Mouse (Mus musculus) hindbrain, embryonic 16.5 days (tissue): Measurements from ENCODE around the gene Selenop. TPM values are rescaled to one million over a fixed set of nuclear protein-coding genes. Genes with fewer than 3 reads are reported as not detected.
"Not testable (repeated sequence)": the region's sequence is repeated elsewhere in the genome, so short reads cannot be mapped to it uniquely, and the experiment has no call there.

Source experiments
- ATAC-seq: fragments of 200-750 bp; cut with Nextera tagmentation; 2 replicates; pipeline ENCODE4 v1.8.0; 2017; ENCODE audit warnings: moderate TSS enrichment, moderate library complexity
- H3K27ac ChIP-seq: fragments of 300-500 bp; sonication (generic); 2 replicates; pipeline ENCODE4 v1.5.1; 2014; ENCODE audit warnings: low read depth, mild to moderate bottlenecking, control low read depth, low read length, moderate library complexity
- H3K27me3 ChIP-seq: fragments of 300-500 bp; sonication (generic); replicated peaks from 2 replicates; pipeline ENCODE4 v1.6.1; 2014; ENCODE audit warnings: low read length; ENCODE audit not compliant: control insufficient read depth, insufficient read depth
- H3K36me3 ChIP-seq: fragments of 300-500 bp; sonication (generic); 2 replicates; pipeline ENCODE4 v1.6.1; 2014; ENCODE audit warnings: mild to moderate bottlenecking, low read length, moderate library complexity, mixed read lengths; ENCODE audit not compliant: control insufficient read depth, insufficient read depth
- H3K4me1 ChIP-seq: fragments of 300-500 bp; sonication (generic); 2 replicates; pipeline ENCODE4 v1.6.1; 2014; ENCODE audit warnings: low read depth, low read length; ENCODE audit not compliant: control insufficient read depth, insufficient read depth
- H3K4me2 ChIP-seq: fragments of 300-500 bp; sonication (generic); 2 replicates; pipeline ENCODE4 v1.6.1; 2014; ENCODE audit warnings: mild to moderate bottlenecking, low read length, control low read depth, moderate library complexity
- H3K4me3 ChIP-seq: fragments of 300-500 bp; sonication (generic); 2 replicates; pipeline ENCODE4 v1.5.1; 2014; ENCODE audit warnings: mild to moderate bottlenecking, low read length, control low read depth, moderate library complexity
- H3K9ac ChIP-seq: fragments of 300-500 bp; sonication (generic); 2 replicates; pipeline ENCODE4 v1.6.1; 2014; ENCODE audit warnings: low read depth, mild to moderate bottlenecking, control low read depth, low read length, moderate library complexity
- H3K9me3 ChIP-seq: fragments of 300-500 bp; sonication (generic); 2 replicates; pipeline ENCODE4 v1.6.1; 2014; ENCODE audit warnings: mild to moderate bottlenecking, low read length, moderate library complexity; ENCODE audit not compliant: control insufficient read depth
- WGBS: fragments of 180-500 bp; shearing (Covaris S2); extraction: QIAGEN DNeasy Blood & Tissue Kit; methylation state at CpG from one replicate; pipeline ENCODE4 v1.1.7; 2014; 5-methylcytosine and 5-hydroxymethylcytosine counted together
- polyA plus RNA-seq: library from polyadenylated mRNA; unstranded; fragments of >200 nt; fragmentation: Nextera tagmentation; extraction: Ambion mirVana; gene quantifications from 2 replicates; pipeline ENCODE4 v1.2.1, GENCODE M21; 2015

The Selenop gene
- polyA plus RNA-seq = 148 and 166 TPM in 2 replicates

DNA sequence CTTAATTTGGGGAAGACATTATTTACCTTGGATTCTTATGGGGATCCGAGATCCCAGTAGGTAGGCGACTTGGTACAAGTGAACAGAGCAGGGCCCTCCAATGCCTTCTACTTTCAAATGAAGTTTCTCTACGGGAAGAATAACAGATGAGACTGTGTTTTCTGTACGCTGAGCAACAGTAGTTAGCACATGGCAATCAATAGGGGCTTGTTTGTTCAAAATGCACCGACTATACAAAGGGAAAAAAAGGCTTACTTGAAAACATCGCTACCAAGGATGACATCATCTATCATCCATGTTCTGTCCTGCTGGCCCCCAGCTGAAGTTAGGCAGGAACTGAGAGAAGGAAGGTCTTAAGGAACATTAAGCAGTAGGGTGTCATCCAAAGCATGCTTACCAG, at the start of gene Selenop:
TSS of gene Selenop (plus strand) at position 301 of the 400 bp plus-strand sequence.
- Histone ChIP-seq H3K9ac (no peak within 1 kb of the TSS), H3K27ac (no peak within 1 kb of the TSS), H3K27me3 (no peaks in the 10 kb centered on the region), H3K4me2 (no peak within 1 kb of the TSS), H3K9me3 (no peaks in the 10 kb centered on the region), H3K4me3 (no peak within 1 kb of the TSS), H3K4me1 (no peaks in the 10 kb centered on the region; the same call in 1 of the 2 replicates), H3K36me3 (no peaks in the 10 kb centered on the region)
- WGBS = 79% methylated on average over 6 of the region's 6 CpGs
- no peak for ATAC-seq

DNA sequence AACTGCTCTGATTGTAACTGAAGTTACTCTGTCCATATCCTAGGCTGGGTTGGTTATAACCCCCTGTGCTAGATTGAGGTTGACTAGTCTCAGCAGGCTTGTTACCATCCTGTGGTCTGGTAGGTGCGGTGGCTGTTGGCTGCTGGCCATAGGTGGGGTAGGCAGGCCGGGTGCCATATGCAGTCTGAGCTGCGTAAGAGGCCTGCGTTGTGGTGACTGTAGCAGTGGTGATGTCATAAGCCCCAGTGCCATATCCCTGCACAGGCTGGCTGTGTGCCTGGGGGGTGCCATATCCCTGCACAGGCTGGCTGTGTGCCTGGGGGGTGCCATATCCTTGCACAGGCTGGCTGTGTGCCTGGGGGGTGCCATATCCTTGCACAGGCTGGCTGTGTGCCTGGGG, 49.7 kb upstream of the Selenop start:
- not testable (repeated sequence) for H3K27ac ChIP-seq, H3K36me3 ChIP-seq, ATAC-seq, H3K27me3 ChIP-seq, H3K9ac ChIP-seq, H3K4me1 ChIP-seq, H3K4me3 ChIP-seq, H3K9me3 ChIP-seq, H3K4me2 ChIP-seq
- 84% methylated on average over 4 of the region's 4 CpGs for WGBS

DNA sequence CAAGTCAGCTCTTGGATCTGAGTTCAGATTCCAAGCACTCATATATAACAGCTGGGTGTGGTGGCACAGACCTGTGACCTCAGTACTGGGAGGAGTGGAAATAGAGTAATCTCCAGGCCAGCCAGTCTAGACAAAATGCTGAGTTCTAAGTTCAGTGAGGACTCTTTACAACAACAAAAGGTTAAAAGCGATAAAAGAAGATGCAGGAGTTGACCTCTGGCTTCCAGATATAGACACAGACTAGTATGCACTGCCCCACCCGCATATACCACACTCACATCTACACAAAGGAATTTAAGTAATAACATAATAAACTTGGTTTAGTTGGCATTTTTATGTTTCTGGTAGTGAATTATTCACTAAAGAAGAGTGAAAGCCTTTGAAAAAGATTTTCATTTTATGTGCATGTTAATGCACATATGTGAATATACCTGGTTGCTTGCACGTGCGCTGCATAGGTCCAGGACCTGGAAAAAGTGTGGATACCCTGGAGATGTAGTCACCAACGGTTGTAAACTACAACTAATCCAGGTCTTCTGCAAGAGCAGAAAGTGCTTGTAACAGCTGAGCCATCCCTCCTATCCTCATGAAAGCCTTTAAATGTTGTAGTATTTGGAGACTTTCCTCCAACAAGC, 45.4 kb upstream of the Selenop start:
- no peak overlapping the region for H3K27ac ChIP-seq
- H3K4me3 ChIP-seq = no peak overlapping the region
- 91% methylated on average over 5 of the region's 5 CpGs for WGBS
- no peaks in the 10 kb centered on the region for H3K4me1 ChIP-seq
- ATAC-seq = no peak
- H3K36me3 ChIP-seq = no peaks in the 10 kb centered on the region
- no peak overlapping the region for H3K9ac ChIP-seq
- no peaks in the 10 kb centered on the region for H3K27me3 ChIP-seq
- no peak overlapping the region for H3K4me2 ChIP-seq
- no peaks in the 10 kb centered on the region for H3K9me3 ChIP-seq

DNA sequence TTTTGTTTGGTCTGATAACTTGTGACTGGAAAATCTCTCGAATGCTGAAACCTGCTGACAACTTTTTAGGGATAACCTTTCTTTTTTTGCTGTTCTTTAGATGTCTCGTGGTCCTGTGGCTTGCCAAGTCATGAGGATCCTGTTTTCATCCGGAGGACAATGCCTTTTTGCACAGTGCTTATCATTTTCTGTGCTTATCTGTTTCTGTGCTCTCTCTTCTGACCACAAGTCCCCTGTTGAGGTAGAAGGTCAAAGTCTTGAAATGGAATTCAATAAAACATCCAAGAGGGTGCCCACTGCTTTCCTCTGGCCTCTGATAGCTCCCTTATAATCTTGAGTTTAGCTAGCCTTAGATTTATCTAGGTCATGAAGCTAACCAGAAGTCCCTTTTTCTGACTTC, 41.8 kb upstream of the Selenop start:
- Histone ChIP-seq H3K4me3 (no peak overlapping the region), H3K9me3 (no peaks in the 10 kb centered on the region), H3K27me3 (no peaks in the 10 kb centered on the region), H3K27ac (no peak overlapping the region), H3K4me1 (no peaks in the 10 kb centered on the region), H3K36me3 (no peaks in the 10 kb centered on the region), H3K9ac (no peak overlapping the region), H3K4me2 (no peak overlapping the region)
- ATAC-seq = no peak
- 76% methylated on average over 3 of the region's 3 CpGs for WGBS

DNA sequence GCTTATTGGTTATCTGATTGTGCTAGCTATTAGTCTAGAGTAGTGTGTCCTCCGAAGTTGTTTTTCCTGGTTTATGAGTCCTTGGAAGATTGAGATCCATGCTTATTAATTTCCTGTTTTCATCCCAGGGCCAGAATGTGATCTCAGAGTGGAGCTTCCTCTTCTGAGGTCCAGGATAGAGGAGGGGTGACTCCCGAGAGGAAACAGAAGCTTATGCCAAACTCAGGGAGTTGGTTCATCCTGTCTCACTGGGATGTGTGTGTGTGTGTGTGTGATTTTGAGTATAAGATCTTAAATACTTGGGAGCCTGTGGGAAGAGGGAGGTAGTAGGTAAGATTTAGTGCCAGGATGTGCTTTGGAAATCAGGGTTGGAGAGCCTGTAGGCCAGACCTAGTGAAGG, 40.2 kb upstream of the Selenop start:
- Histone ChIP-seq H3K4me1 (no peaks in the 10 kb centered on the region), H3K4me3 (no peak overlapping the region), H3K36me3 (no peaks in the 10 kb centered on the region), H3K27ac (no peak overlapping the region), H3K27me3 (no peaks in the 10 kb centered on the region), H3K9me3 (no peaks in the 10 kb centered on the region), H3K4me2 (no peak overlapping the region), H3K9ac (no peak overlapping the region)
- WGBS = 78% methylated on average over 2 of the region's 2 CpGs
- ATAC-seq = no peak

DNA sequence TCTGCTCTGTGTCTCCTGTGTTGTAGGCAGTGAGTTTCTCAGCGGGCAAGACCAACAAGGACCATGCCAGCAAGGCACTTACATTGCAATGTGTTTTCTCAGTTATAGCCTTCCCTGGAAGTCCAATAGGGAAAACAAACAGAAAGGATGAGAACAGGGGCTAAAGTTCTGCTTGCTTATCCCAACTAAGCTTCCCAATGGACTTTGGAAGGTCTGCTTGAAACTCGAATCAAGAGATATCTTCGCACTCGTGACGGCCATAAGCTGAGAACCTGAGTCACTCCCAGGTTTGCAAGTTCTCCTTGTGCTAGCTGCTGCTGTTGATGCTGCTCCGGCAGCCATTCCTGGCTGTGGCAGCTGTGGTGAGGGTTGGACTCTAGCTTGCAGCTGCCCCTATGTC, 39.4 kb upstream of the Selenop start:
- H3K9me3 ChIP-seq = no peaks in the 10 kb centered on the region
- no peak overlapping the region for H3K4me3 ChIP-seq
- ATAC-seq = no peak
- H3K4me1 ChIP-seq = no peaks in the 10 kb centered on the region
- 94% methylated on average over 6 of the region's 6 CpGs for whole genome bisulfite sequencing
- H3K4me2 ChIP-seq = no peak overlapping the region
- H3K27me3 ChIP-seq = no peaks in the 10 kb centered on the region
- no peak overlapping the region for H3K9ac ChIP-seq
- no peak overlapping the region for H3K27ac ChIP-seq
- H3K36me3 ChIP-seq = no peaks in the 10 kb centered on the region

DNA sequence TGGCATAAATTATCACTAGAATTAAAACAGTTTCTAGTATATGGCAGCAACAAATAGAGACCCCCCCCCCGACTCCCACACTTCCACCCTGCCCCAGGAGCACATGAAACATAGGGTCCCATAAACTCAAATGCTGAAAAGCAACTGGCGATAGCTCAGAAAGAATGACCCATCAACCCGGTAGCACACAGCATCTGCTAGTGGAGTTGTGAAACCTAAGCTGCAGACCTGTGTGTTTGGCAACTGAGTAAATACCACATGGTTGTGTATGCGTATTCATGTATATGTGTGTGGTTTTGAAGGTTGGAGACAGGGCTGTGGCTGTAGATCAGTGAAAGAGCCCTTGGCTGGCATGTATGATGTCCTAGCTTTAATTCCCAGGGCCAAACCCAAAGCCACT, 37.3 kb upstream of the Selenop start:
- Histone ChIP-seq H3K27ac (no peak overlapping the region), H3K4me2 (no peak overlapping the region), H3K4me3 (no peak overlapping the region), H3K27me3 (no peaks in the 10 kb centered on the region), H3K9me3 (no peaks in the 10 kb centered on the region), H3K36me3 (no peaks in the 10 kb centered on the region), H3K9ac (no peak overlapping the region), H3K4me1 (no peaks in the 10 kb centered on the region)
- 88% methylated on average over 4 of the region's 4 CpGs for WGBS
- no peak for ATAC-seq

DNA sequence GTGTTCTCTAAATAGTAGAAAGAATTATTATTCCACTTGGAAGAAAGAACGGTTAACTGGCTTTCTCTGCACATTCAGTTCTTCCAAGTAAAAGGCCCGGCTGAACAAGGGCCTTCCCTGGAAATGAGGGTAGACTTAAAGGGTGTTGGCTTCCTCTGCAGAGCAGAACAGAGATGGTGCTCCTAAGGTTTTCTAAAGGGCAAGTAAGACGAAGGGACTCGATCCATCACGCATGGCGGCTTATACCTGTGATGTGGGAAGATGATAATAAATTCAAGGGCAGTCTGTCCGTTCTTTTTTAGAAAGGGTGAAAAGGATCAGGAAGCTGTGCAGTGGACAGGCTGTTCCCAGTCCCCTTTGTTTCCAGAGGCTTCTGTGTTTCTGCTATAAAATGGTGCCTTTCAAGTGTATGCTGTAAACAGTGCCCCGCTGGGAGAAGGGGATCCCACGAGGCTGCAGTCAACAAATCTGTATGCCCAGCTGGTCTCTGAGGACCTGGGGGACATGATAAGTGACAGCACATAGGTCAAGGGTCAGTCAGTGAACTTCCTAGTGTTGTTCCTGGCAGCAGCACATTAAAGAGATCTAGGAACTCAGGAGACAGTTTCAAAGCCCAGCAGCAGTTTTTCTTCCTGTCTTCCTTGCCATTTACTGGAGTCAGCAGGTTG, 36.0 kb upstream of the Selenop start:
- Histone ChIP-seq H3K4me3 (no peak overlapping the region), H3K36me3 (no peaks in the 10 kb centered on the region), H3K27ac (no peak overlapping the region), H3K4me1 (no peaks in the 10 kb centered on the region), H3K9ac (no peak overlapping the region), H3K9me3 (no peaks in the 10 kb centered on the region), H3K27me3 (no peaks in the 10 kb centered on the region), H3K4me2 (no peak overlapping the region)
- peak; percentile 90 for ATAC-seq
- WGBS = 17% methylated on average over 9 of the region's 9 CpGs

DNA sequence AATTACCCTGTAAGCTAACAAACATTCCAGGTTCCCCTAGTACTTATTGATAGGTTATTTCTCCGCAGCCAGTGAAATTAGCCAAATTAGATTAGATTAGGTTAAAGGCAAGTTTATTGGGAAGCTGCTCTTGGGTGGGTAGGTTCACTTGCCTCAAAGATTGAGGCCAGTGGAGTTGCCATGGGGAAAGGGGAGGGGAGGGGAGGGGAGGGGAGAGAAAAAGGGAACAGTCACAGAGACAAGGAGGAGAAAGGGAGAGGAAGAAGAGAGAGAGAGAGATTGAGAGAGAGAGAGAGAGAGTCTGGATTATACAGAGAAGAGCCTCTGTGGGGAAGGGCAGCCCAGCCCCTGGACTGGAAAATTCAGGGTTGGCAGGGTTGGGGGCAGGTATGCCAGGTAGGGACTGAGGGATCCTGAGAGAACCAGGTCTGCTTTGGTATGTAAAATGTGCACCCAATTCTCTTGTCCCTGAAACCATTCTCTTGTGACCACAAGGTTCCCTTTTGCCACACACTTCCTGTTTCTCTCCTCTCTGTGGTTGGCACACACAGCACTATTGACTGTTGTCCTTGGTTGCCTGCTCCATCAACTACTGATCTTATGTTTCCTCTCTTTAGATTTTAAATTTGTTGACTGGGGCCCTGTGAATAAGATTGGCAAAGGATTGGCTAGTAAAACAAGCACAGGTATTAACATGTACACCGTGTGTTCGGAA, 34.4 kb upstream of the Selenop start:
- Histone ChIP-seq H3K36me3 (no peaks in the 10 kb centered on the region), H3K27me3 (no peaks in the 10 kb centered on the region), H3K27ac (no peak overlapping the region), H3K4me3 (no peak overlapping the region), H3K9me3 (no peaks in the 10 kb centered on the region), H3K9ac (no peak overlapping the region), H3K4me1 (no peaks in the 10 kb centered on the region), H3K4me2 (no peak overlapping the region)
- ATAC-seq = no peak
- 97% methylated on average over 3 of the region's 3 CpGs for WGBS
